Mouse (Mus musculus): ENCODE data around the gene Sept9. TPM values are rescaled to one million over a fixed set of nuclear protein-coding genes. Genes with fewer than 3 reads are reported as not detected.

The Sept9 gene
- polyA plus RNA-seq, 2 experiments: 78.7 to 125 TPM

- DNase-seq (ENCODE audit: low spot score) (no peak), ATAC-seq (ENCODE audit: low FRiP score, low read depth) (no peak)
- TF ChIP-seq POLR2A (IDR thresholded peaks at IDR 0.05; ENCODE audit: borderline replicate concordance, extremely low read depth, insufficient read depth, insufficient read length): no peak
- Histone ChIP-seq H3K27ac (replicated peaks; ENCODE audit: low read depth, low read length) (no peak overlapping the region), H3K36me3 (ENCODE audit: control insufficient read depth, insufficient read depth, low read length) (0 out of 2 replicates have a peak, but pooled peaks cover 5% of the 10 kb centered on the region), H3K4me1 (ENCODE audit: control insufficient read depth, insufficient read depth, low read length) (peaks cover 15% of the 10 kb centered on the region), H3K4me3 (replicated peaks; ENCODE audit: low read length) (no peak overlapping the region), H3K9me3 (ENCODE audit: control insufficient read depth, low read length) (no peaks in the 10 kb centered on the region), H3K4me2 (replicated peaks; ENCODE audit: low read depth, low read length, severe bottlenecking) (no peak overlapping the region), H3K27me3 (ENCODE audit: control insufficient read depth, insufficient read depth, low read length) (no peaks in the 10 kb centered on the region), H3K9ac (ENCODE audit: low read depth, low read length, severe bottlenecking) (no peak overlapping the region)
- 69% methylated on average over 8 of the region's 8 CpGs for WGBS
Measured at GRCm38 (mm10) chr11:117245041-117245725, 45.7 kb downstream of the Sept9 start.

- Histone ChIP-seq H3K4me1 (ENCODE audit: control insufficient read depth, insufficient read depth, low read length) (peaks cover 15% of the 10 kb centered on the region), H3K4me3 (replicated peaks; ENCODE audit: low read length) (no peak overlapping the region), H3K27ac (replicated peaks; ENCODE audit: low read depth, low read length) (no peak overlapping the region), H3K9ac (ENCODE audit: low read depth, low read length, severe bottlenecking) (no peak overlapping the region), H3K36me3 (ENCODE audit: control insufficient read depth, insufficient read depth, low read length) (peaks cover 5% of the 10 kb centered on the region; the same call in 1 of the 2 replicates), H3K4me2 (replicated peaks; ENCODE audit: low read depth, low read length, severe bottlenecking) (no peak overlapping the region), H3K27me3 (ENCODE audit: control insufficient read depth, insufficient read depth, low read length) (no peaks in the 10 kb centered on the region), H3K9me3 (ENCODE audit: control insufficient read depth, low read length) (no peaks in the 10 kb centered on the region)
- TF ChIP-seq POLR2A (IDR thresholded peaks at IDR 0.05; ENCODE audit: borderline replicate concordance, extremely low read depth, insufficient read depth, insufficient read length): no peak
- no peak for ATAC-seq (ENCODE audit: low FRiP score, low read depth)
- no peak for DNase-seq (ENCODE audit: low spot score)
- WGBS: 64% methylated on average over 3 of the region's 3 CpGs
Measured at GRCm38 (mm10) chr11:117245846-117246245, 46.4 kb downstream of the Sept9 start.

GRCm38 (mm10) chr11:117246286-117246685, 46.8 kb downstream of the Sept9 start:
- Histone ChIP-seq H3K4me2 (replicated peaks; ENCODE audit: low read depth, low read length, severe bottlenecking) (no peak overlapping the region), H3K9me3 (ENCODE audit: control insufficient read depth, low read length) (no peaks in the 10 kb centered on the region), H3K27me3 (ENCODE audit: control insufficient read depth, insufficient read depth, low read length) (no peaks in the 10 kb centered on the region), H3K4me1 (ENCODE audit: control insufficient read depth, insufficient read depth, low read length) (peaks cover 15% of the 10 kb centered on the region), H3K4me3 (replicated peaks; ENCODE audit: low read length) (no peak overlapping the region), H3K36me3 (ENCODE audit: control insufficient read depth, insufficient read depth, low read length) (peaks cover 9% of the 10 kb centered on the region; the same call in 1 of the 2 replicates), H3K9ac (ENCODE audit: low read depth, low read length, severe bottlenecking) (no peak overlapping the region), H3K27ac (replicated peaks; ENCODE audit: low read depth, low read length) (no peak overlapping the region)
- no peak for TF ChIP-seq POLR2A (IDR thresholded peaks at IDR 0.05; ENCODE audit: borderline replicate concordance, extremely low read depth, insufficient read depth, insufficient read length)
- ATAC-seq (ENCODE audit: low FRiP score, low read depth): no peak
- 56% methylated on average over 8 of the region's 8 CpGs for WGBS
- no peak for DNase-seq (ENCODE audit: low spot score)

GRCm38 (mm10) chr11:117246981-117247431, 47.5 kb downstream of the Sept9 start:
- Histone ChIP-seq H3K27ac (replicated peaks; ENCODE audit: low read depth, low read length) (no peak overlapping the region), H3K4me1 (ENCODE audit: control insufficient read depth, insufficient read depth, low read length) (peaks cover 15% of the 10 kb centered on the region), H3K9me3 (ENCODE audit: control insufficient read depth, low read length) (no peaks in the 10 kb centered on the region), H3K4me2 (replicated peaks; ENCODE audit: low read depth, low read length, severe bottlenecking) (no peak overlapping the region), H3K9ac (ENCODE audit: low read depth, low read length, severe bottlenecking) (no peak overlapping the region), H3K36me3 (ENCODE audit: control insufficient read depth, insufficient read depth, low read length) (peaks cover 10% of the 10 kb centered on the region; the same call in 1 of the 2 replicates), H3K4me3 (replicated peaks; ENCODE audit: low read length) (no peak overlapping the region), H3K27me3 (ENCODE audit: control insufficient read depth, insufficient read depth, low read length) (no peaks in the 10 kb centered on the region)
- 86% methylated on average over 9 of the region's 9 CpGs for WGBS
- TF ChIP-seq POLR2A (IDR thresholded peaks at IDR 0.05; ENCODE audit: borderline replicate concordance, extremely low read depth, insufficient read depth, insufficient read length): no peak
- DNase-seq (ENCODE audit: low spot score) (no peak), ATAC-seq (ENCODE audit: low FRiP score, low read depth) (no peak)

- no peak for TF ChIP-seq POLR2A (IDR thresholded peaks at IDR 0.05; ENCODE audit: borderline replicate concordance, extremely low read depth, insufficient read depth, insufficient read length)
Measured at GRCm38 (mm10) chr11:117247541-117247940, 48.1 kb downstream of the Sept9 start.

More at GRCm38 (mm10) chr11:117247541-117247940, 48.1 kb downstream of the Sept9 start:
- Histone ChIP-seq H3K36me3 (ENCODE audit: control insufficient read depth, insufficient read depth, low read length) (peaks cover 10% of the 10 kb centered on the region; the same call in 1 of the 2 replicates), H3K4me2 (replicated peaks; ENCODE audit: low read depth, low read length, severe bottlenecking) (no peak overlapping the region), H3K9ac (ENCODE audit: low read depth, low read length, severe bottlenecking) (no peak overlapping the region), H3K27ac (replicated peaks; ENCODE audit: low read depth, low read length) (no peak overlapping the region), H3K27me3 (ENCODE audit: control insufficient read depth, insufficient read depth, low read length) (no peaks in the 10 kb centered on the region), H3K9me3 (ENCODE audit: control insufficient read depth, low read length) (no peaks in the 10 kb centered on the region), H3K4me1 (ENCODE audit: control insufficient read depth, insufficient read depth, low read length) (peaks cover 15% of the 10 kb centered on the region), H3K4me3 (replicated peaks; ENCODE audit: low read length) (no peak overlapping the region)
- no peak for DNase-seq (ENCODE audit: low spot score)
- WGBS: 73% methylated on average over 5 of the region's 5 CpGs
- ATAC-seq (ENCODE audit: low FRiP score, low read depth): no peak
